Mouse (Mus musculus) limb, embryonic 11.5 days (tissue): ENCODE data around the gene Morn5. TPM values are rescaled to one million over a fixed set of nuclear protein-coding genes. Genes with fewer than 3 reads are reported as not detected.

Source experiments
- ATAC-seq: fragments of 200-750 bp; cut with Nextera tagmentation; 2 replicates; pipeline ENCODE4 v1.8.0; 2017; ENCODE audit warnings: low read depth; ENCODE audit not compliant: insufficient number of reproducible peaks, low FRiP score, low TSS enrichment
- DNase-seq: peaks from one replicate; pipeline ENCODE4 v3.0.0-alpha.2; 2015; ENCODE audit warnings: low spot score
- H3K27ac ChIP-seq: fragments of 300-500 bp; sonication (generic); replicated peaks from 2 replicates; pipeline ENCODE4 v1.5.1; 2014; ENCODE audit warnings: low read depth, mild to moderate bottlenecking, low read length
- H3K27me3 ChIP-seq: fragments of 300-500 bp; sonication (generic); 2 replicates; pipeline ENCODE4 v1.6.1; 2014; ENCODE audit warnings: mild to moderate bottlenecking, low read length, mixed read lengths; ENCODE audit not compliant: control insufficient read depth, insufficient read depth
- H3K36me3 ChIP-seq: fragments of 300-500 bp; sonication (generic); 2 replicates; pipeline ENCODE4 v1.6.1; 2014; ENCODE audit warnings: mild to moderate bottlenecking, low read length, moderate library complexity, mixed read lengths; ENCODE audit not compliant: control insufficient read depth, insufficient read depth
- H3K4me1 ChIP-seq: fragments of 300-500 bp; sonication (generic); 2 replicates; pipeline ENCODE4 v1.6.1; 2014; ENCODE audit warnings: low read length, mixed read lengths; ENCODE audit not compliant: control insufficient read depth, insufficient read depth
- H3K4me2 ChIP-seq: fragments of 300-500 bp; sonication (generic); 2 replicates; pipeline ENCODE4 v1.6.1; 2014; ENCODE audit warnings: low read depth, mild to moderate bottlenecking, moderate library complexity; ENCODE audit not compliant: severe bottlenecking
- H3K4me3 ChIP-seq: fragments of 300-500 bp; sonication (generic); 2 replicates; pipeline ENCODE4 v1.5.1; 2014; ENCODE audit warnings: low read depth, low read length
- H3K9ac ChIP-seq: fragments of 300-500 bp; sonication (generic); 2 replicates; pipeline ENCODE4 v1.6.1; 2014; ENCODE audit warnings: mild to moderate bottlenecking, low read length
- H3K9me3 ChIP-seq: fragments of 300-500 bp; sonication (generic); 2 replicates; pipeline ENCODE4 v1.6.1; 2016; ENCODE audit warnings: low read length; ENCODE audit not compliant: control insufficient read depth
- WGBS: fragments of 180-500 bp; shearing (Covaris S2); extraction: QIAGEN DNeasy Blood & Tissue Kit; methylation state at CpG from one replicate; pipeline ENCODE4 v1.1.7; 2014; 5-methylcytosine and 5-hydroxymethylcytosine counted together
- polyA plus RNA-seq: library from polyadenylated mRNA; unstranded; fragments of >200 nt; fragmentation: Nextera tagmentation; extraction: Ambion mirVana; gene quantifications from 2 replicates; pipeline ENCODE4 v1.2.1, GENCODE M21; 2014

Morn5 gene
- polyA plus RNA-seq: not detected in 2 replicates

DNA sequence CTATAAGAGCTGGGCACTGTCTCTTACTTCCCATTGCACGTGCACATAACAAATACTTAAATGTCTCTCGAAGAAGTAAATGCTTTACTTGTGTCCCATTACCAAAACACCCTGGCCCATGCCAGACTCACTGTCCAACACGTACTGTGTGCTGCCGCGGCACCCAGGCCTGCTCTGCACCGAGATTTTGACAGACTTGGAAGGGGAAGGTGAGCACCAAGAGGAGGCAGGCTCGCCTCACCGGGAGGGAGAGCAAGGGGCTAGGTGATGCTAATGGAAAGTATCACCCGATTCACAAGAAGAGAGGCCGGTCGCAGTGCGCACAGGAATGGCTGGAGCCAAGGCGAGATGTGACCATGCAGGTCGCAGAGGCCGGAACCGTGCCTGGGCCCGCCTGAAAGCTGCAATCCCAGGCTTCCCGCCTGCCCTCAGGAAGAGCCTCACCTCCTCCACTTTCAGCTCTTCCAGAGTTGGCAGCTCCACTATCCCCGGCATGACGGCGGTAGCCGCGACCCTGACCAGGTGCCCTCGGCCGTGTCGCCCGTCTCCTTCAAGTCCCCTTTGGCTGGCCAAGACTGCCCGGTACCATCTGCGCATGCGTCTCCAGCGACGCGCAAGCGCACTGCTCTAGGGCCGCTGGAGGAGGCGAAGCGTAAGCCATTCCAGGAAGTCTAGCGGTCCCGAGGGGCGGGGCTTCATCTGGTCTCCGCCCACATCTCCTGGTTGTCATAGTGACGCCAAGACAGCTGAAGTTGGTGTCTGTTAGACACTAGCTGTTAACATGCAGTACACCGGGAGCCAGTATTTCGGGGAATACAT is at the start of gene Morn5, which contains the start of gene Ndufa8:
TSS of gene Morn5 (plus strand) at position 711 of the 819 bp plus-strand sequence.
TSS of gene Ndufa8 (minus strand) at position 659 of the 819 bp plus-strand sequence.
- no peak within 1 kb of the TSS for H3K27ac ChIP-seq
- H3K4me2 ChIP-seq: peak within 1 kb of the TSS; percentile 60
- WGBS: 2% methylated on average over 44 of the region's 44 CpGs

DNA sequence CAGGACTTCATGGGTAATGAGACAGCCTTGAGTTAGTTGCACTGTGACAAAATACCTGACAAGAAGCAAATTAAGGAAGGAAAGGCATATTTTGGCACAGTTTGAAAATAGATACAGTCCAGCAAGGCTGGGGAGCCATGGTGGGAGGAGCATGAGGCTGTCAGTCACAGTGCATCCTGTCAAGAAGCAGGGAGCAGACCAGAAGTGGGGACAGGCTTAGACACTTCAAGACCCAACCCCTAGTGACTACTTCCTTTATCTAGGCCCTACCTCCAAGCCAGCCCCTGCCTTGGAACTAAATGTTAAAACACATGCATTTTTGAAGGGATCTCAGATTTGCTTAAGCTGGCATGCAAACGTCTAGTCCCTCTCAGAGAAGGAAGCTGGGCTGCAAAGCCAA is 48.9 kb upstream of the Morn5 start:
- ATAC-seq (no peak), DNase-seq (no peak)
- H3K36me3 ChIP-seq: no peaks in the 10 kb centered on the region
- H3K4me1 ChIP-seq: no peaks in the 10 kb centered on the region
- WGBS: 55% methylated on average over 1 of the region's 1 CpGs
- H3K9ac ChIP-seq: no peak overlapping the region
- no peak overlapping the region for H3K4me3 ChIP-seq
- H3K27me3 ChIP-seq: 0 out of 2 replicates have a peak, but pooled peaks cover 2% of the 10 kb centered on the region
- no peak overlapping the region for H3K27ac ChIP-seq
- no peaks in the 10 kb centered on the region for H3K9me3 ChIP-seq
- H3K4me2 ChIP-seq: no peak overlapping the region

More for the DNA sequence above, at the start of gene Morn5, which contains the start of gene Ndufa8:
- Histone ChIP-seq H3K9me3 (no peaks in the 10 kb centered on the region), H3K9ac (peak within 1 kb of the TSS; percentile 65), H3K4me1 (peaks cover 5% of the 10 kb centered on the region), H3K4me3 (peak within 1 kb of the TSS; percentile 51), H3K27me3 (no peaks in the 10 kb centered on the region), H3K36me3 (0 out of 2 replicates have a peak, but pooled peaks cover under 1% of the 10 kb centered on the region)
- DNase-seq: peak; percentile 99
- ATAC-seq: peak; percentile 96

DNA sequence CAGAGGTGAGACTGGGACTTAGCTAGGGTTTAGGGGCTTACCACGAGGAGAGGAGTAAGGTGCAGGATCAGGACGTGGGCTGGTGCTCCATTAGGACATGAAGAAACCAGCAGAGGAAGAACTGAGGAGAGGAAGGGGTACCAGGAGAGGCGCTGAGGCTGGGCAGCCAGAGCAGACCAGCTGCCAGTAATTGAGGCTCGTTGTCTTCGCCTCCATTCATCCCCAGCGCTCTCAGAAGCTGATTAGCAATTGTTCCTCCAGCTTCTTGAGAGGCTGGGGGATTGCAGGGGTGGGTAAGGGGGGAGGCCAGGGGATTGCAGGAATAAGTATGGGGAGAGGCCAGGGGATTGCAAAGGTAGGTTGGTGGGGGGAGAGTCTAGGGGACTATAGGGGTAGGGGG is 47.1 kb upstream of the Morn5 start:
- H3K36me3 ChIP-seq: no peaks in the 10 kb centered on the region
- ATAC-seq (no peak), DNase-seq (no peak)
- no peak overlapping the region for H3K9ac ChIP-seq
- 0 out of 2 replicates have a peak, but pooled peaks cover 2% of the 10 kb centered on the region for H3K27me3 ChIP-seq
- no peak overlapping the region for H3K4me3 ChIP-seq
- no peaks in the 10 kb centered on the region for H3K9me3 ChIP-seq
- H3K4me1 ChIP-seq: no peaks in the 10 kb centered on the region
- WGBS: 32% methylated on average over 6 of the region's 6 CpGs
- H3K4me2 ChIP-seq: no peak overlapping the region
- H3K27ac ChIP-seq: no peak overlapping the region

DNA sequence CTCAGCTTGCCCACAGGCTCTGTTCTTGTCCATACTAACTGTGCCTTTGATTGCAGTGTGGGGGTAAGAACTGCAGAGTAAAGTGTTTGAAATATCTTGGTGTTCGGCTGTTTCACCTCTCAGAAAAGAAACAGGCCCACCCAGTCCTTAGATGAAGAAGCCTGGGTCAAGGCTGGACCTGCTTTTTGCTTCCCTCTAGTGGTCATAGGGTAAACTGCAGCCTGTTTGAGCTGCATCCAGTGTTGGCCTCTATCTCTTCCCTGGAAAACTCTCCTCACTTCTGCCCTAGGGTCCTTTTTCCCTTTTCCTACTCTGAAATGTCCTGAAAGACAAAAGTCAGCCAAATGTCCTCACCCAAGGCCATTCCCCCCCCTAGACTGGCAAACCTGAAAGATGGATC is 41.2 kb upstream of the Morn5 start:
- no peak overlapping the region for H3K4me2 ChIP-seq
- H3K9me3 ChIP-seq: no peaks in the 10 kb centered on the region
- 32% methylated on average over 1 of the region's 1 CpGs for WGBS
- no peak overlapping the region for H3K9ac ChIP-seq
- no peak overlapping the region for H3K4me3 ChIP-seq
- H3K4me1 ChIP-seq: no peaks in the 10 kb centered on the region
- no peak overlapping the region for H3K27ac ChIP-seq
- peak; percentile 76 for DNase-seq
- H3K36me3 ChIP-seq: no peaks in the 10 kb centered on the region
- H3K27me3 ChIP-seq: peaks cover 26% of the 10 kb centered on the region
- no peak for ATAC-seq

DNA sequence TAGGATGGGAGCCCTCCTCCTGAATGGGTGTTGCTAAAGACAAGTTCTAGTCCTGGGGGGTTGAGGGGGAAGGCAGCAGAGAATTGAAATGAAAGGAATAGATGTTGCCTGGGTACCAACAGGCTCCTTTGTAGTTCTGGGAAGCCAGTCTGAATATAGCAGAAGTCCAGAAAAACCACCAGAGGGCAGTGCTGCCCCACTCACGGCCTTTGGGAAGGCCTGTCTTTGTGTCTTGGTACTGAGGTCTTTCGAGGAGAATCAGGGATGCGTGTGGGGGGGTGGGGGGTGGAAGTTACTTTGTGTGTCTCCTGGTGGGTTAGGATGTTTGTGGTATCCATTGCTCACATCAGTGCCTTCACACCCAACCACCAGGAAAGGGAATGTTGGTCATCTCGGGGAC is 39.9 kb upstream of the Morn5 start:
- 24% methylated on average over 4 of the region's 4 CpGs for WGBS
- Histone ChIP-seq H3K27me3 (peaks cover 24% of the 10 kb centered on the region), H3K27ac (no peak overlapping the region), H3K9me3 (no peaks in the 10 kb centered on the region), H3K4me3 (no peak overlapping the region), H3K9ac (no peak overlapping the region), H3K4me2 (no peak overlapping the region), H3K4me1 (no peaks in the 10 kb centered on the region), H3K36me3 (no peaks in the 10 kb centered on the region)
- peak; percentile 84 for DNase-seq
- ATAC-seq: peak; percentile 50; the same call in 1 of the 2 replicates

DNA sequence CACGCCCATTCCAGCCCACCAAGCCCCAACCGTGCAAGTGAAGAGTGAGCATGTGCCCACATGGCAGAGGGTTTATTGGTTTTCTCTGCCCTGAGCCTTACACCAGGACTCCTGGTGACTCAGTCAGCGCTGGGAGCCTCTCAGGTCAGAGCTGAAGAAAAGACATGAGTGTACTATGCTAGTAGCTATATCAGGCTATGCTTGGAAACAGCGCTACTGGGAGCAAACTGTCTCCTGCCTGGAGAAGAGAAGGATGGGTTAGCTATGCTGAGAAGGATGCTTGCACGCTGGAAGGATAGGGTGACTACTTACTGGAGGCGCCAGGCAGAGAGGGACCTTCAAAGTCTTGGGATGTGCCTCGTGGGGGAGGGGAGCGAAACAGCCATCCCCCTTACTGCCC is 38.7 kb upstream of the Morn5 start:
- Histone ChIP-seq H3K9ac (no peak overlapping the region), H3K4me2 (no peak overlapping the region), H3K36me3 (no peaks in the 10 kb centered on the region), H3K27ac (no peak overlapping the region), H3K27me3 (peaks cover 24% of the 10 kb centered on the region), H3K9me3 (no peaks in the 10 kb centered on the region), H3K4me1 (no peaks in the 10 kb centered on the region), H3K4me3 (no peak overlapping the region)
- DNase-seq: no peak
- ATAC-seq: no peak
- 37% methylated on average over 8 of the region's 8 CpGs for WGBS

DNA sequence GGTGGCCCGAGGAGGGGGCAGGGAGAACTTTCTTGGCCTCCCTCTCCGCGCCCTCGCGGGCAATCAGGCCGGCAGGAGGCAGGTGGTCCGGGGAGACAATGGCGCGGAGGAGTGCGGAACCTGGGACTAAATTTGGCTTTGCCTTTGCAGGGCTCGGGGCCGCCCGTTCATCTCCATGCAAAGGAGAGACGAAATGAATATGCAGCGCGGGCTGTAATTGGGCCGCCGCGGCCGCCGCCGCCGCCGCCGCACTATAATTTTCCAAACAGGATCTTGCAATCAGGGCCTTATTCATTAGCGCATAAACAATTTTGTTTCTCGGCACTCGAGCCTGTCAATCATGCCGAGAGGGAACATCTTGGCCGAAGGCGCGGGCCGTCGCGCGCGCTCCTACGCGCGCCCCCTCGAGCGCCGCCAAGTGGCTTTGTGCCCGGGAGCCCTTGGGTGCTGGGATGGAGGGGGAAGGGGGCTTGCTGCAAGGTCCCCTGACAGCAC is 37.9 kb upstream of the Morn5 start:
- H3K27me3 ChIP-seq: peaks cover 24% of the 10 kb centered on the region
- H3K4me3 ChIP-seq: peak overlapping the region; percentile 42
- H3K36me3 ChIP-seq: no peaks in the 10 kb centered on the region
- no peak for ATAC-seq
- no peaks in the 10 kb centered on the region for H3K4me1 ChIP-seq
- H3K4me2 ChIP-seq: peak overlapping the region; percentile 78
- WGBS: under 1% methylated on average over 44 of the region's 44 CpGs
- no peaks in the 10 kb centered on the region for H3K9me3 ChIP-seq
- no peak overlapping the region for H3K27ac ChIP-seq
- peak; percentile 55 for DNase-seq
- H3K9ac ChIP-seq: peak overlapping the region; percentile 48

DNA sequence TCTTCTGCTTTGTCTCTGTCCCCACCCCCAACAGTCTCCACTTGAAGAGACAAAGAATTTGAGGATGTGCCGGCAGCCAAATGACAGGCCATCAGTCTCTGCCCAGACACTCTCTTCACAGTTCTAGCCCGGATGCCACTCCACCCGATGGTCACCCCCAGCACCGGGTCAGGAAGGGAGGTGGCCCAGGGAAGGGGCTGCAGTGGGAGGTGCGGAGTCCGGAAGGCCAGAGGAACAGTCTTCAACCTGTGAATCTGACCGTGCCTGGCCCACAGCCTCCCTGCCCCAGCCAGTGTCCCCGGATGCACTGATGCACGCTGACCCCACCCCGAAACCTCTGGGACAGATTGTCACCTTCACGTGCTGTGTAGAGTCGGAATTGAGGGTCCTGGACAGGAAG is 36.2 kb upstream of the Morn5 start:
- 72% methylated on average over 12 of the region's 12 CpGs for WGBS
- H3K27me3 ChIP-seq: peaks cover 24% of the 10 kb centered on the region
- H3K9ac ChIP-seq: no peak overlapping the region
- no peak overlapping the region for H3K4me3 ChIP-seq
- no peak for ATAC-seq
- no peaks in the 10 kb centered on the region for H3K9me3 ChIP-seq
- no peaks in the 10 kb centered on the region for H3K36me3 ChIP-seq
- H3K27ac ChIP-seq: no peak overlapping the region
- H3K4me2 ChIP-seq: no peak overlapping the region
- DNase-seq: no peak
- H3K4me1 ChIP-seq: no peaks in the 10 kb centered on the region
